Mouse (Mus musculus): Measurements from ENCODE around the gene Tex46.

Gene Tex46

DNA sequence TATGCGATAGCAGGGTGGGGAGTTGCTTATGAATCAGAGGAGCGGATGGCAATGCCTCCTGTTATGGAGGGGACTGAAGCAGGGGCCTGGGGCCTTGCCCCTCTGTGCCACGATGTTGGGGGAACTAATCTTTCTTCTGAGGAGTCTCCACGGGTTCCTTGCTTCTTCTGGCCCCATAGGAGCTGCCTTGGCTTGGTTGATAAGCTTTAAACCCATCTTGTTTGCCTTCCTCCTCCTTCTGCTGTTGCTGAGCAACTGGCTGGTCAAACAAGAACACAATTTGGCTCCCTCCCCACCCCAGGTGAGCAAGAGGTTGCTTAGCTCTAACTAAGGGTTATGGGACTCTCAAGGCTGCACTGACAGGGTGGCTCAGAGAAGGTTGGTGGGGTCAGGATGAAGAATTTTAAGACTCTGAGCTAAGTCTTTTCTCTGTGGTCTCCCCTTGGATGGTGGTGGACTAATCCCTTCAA lies at the start of gene Tex46:
Tex46 (plus strand) TSS at position 51 of the 470 bp plus-strand sequence.
- no peak for DNase-seq

DNA sequence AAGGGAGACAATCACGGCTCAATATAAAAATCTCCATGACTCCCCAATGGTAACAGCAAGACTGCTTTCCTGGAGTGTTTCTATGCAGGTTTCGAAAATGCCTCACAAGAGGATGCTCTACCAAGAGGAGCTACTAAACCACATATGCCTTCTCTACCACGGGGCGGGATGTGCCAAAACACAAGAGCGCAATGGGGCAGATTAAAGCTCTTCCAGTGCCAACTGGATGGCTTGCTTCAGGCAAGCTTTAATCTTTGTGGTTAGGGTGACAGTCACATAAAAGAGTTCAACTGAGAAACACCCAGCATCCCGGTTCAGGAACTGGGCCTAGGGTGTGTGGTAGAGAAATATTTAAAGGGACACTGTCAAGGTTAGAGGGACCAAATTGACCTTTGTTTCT lies 47.5 kb upstream of the Tex46 start:
- peak; percentile 38 to 57 for DNase-seq

DNA sequence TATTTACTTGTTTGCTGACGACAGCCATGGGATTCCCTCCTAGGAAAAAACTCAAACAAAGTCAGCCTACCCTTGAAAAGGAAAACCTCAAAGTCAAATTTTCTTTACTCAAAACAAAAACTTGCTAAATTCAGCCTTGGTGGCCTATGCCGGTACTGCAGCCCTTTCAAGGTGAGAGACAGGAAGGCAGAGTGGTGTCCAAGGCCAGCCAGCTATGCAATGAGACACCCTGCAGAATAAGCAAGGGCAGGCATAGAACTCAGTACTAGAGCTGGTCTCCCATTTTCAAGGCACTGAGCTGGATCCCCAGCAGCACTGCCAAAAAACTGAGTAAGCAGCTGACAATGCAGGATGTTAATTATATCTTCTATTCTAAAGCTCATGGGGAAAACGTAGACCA lies 41.6 kb upstream of the Tex46 start:
- no peak for DNase-seq

DNA sequence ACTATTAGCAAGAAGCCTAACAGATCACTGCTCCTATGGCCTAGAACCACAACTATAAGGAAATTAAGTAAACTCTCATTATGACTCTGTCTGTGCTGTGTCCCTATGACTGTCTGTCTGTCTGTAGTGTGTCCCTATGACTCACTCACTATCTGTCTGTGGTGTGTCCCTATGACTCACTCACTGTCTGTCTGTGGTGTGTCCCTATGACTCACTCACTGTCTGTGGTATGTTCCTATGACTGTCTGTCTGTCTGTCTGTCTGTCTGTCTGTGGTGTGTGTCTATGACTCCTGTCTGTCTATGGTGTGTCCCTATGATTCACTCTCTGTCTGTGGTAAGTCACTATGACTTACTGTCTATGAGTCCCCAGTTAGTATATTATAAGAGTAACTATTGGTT lies 40.2 kb upstream of the Tex46 start:
- DNase-seq: no peak

DNA sequence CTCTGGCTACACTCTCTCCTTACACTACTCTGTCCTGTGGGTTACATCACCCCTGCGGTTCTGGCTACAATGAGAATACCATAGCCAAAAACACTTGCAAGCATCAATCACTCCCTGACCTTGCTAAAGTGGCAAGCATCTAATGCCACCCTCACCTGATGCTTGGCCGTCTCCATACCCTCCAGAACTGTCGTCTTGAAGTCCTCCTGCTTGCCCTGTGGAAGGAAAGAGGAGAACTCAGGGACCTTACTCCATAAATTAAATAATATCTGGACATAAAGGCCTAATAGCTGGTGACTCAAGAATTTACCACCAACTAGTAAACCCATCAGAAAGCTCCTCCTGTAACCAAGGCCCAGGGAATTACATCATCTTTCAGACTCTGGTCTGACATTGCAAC lies 28.4 kb upstream of the Tex46 start:
- DNase-seq: no peak

DNA sequence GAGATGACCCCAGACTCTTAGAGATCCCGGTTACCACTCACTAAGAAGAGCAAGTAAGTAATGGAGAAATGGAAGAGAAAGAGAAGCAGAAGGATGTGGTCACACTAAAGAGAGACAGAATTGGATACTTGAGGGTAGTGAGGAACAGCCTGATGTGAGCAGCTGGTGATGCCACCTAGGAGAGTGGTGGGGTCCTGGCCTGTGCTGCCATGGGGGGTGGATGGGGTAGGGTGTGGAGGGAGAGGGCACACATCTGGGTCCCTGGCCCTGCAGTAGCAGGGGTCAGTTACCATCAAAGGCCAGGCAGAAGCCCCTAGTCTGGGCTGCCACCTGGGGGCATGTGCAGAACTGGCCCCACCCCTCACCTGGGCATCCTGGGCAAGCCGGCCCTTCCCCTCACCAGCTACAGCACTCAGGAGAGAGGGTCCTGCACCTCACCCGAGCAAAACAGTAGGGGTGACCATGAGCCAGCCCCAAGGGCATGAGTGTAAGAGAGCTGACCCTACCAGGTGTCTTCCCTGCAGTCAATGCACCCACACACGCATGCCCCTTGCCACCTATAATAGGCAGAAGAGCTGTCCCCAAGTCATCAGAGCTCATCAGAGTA lies 22.9 kb upstream of the Tex46 start:
- DNase-seq: no peak

DNA sequence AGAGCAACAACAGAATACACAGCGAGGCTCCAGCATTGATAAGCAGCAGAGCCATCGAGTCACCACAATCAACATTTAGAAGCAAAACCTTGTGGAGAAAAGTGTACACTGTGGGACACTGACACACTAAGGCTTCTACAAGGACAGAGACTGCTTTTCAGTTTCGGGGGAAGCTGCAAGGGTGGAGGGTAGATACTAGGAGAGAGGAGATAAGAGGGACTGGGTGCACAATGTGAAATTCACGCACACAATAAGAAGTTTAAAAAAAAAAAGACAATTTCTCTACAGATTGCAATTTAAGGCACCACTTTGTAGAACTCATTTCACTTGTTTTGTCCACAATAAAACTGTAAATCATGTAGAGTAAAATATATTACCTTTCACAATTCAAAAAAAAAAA lies 22.2 kb upstream of the Tex46 start:
- no peak for DNase-seq

DNA sequence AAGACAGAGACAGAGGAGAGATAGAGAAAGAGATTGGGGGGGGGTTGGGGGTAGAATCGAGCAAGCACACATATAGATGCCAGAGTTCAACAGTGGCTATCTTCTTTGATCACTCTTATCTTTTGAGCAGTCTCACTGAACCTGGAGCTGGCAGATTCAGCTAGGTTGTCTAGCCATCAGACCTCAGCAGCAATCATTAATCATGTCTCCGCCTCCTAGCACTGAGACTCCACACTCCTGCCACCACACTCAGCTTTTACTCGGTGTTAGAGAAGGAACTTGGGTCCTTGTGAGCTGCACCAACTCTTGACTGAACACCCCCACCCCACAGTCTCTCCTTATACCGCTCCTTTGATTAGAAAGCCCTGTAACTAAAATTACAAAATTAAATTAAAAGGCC lies 18.1 kb upstream of the Tex46 start:
- no peak for DNase-seq

DNA sequence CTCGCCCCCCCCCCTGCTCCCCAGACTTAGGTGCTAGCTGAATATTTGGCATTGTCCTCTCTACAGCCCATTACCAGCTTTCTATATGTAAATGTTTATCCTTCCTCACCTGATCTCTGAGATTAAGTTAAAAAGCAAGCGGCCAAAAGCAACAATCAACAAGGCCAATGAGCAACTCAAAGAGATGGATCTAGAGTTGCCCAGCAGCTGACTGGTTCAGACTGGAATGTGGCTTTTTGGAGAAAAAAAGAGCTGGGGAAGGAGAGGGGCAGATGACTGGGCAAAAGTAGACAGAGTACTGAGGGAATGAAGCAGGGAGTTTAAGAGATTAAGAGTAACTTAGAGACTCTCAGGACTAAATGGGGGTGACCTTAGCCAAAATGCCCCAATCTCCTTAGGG lies 16.2 kb upstream of the Tex46 start:
- DNase-seq: no peak

DNA sequence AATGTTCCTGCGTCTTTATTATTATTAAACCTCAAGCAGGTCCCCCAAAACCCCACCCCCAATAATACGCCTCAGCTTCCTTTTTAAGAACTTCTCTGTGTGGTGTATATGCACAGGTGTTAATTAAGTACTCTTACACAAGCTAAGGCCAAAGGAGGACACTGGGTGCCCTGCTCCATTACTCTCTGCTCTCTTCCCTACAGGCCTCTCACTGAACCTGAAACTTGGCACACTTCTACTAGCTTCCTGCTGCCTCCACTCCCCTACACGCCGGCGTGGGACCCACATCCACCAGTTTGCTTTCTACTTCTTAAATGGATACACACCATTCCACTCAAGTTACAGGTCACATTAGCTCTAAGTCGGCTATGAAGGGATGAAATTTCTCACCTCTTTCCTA lies 15.0 kb upstream of the Tex46 start:
- no peak for DNase-seq

DNA sequence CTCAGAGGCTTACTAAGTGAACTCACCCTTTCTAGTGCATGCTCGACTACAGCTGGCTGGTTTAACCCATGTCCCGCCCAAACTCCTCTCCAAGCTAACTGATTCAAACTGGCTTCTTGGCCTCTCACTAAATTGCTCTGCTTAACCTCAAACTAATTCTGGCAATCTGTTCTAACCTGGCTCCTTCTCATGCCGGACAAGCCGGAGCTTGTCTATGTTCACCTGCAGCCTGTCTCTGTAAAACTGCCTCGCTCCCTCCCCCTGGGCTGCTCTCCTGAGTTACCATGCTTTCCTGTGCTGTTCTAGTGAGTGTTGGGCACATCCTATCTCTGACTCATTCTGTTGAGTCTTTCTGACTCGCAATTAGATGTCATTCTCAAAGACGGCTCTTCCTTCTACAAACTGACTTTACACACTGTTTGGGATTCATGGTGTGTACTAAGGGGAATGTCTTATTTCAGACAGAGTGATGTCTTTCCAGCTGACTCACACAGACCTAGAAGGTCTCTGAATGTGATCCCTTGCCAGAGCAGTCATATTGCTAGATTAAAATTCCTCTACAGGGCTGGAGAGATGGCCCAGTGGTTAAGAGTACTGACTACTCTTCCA lies 11.9 kb upstream of the Tex46 start:
- no peak for DNase-seq

DNA sequence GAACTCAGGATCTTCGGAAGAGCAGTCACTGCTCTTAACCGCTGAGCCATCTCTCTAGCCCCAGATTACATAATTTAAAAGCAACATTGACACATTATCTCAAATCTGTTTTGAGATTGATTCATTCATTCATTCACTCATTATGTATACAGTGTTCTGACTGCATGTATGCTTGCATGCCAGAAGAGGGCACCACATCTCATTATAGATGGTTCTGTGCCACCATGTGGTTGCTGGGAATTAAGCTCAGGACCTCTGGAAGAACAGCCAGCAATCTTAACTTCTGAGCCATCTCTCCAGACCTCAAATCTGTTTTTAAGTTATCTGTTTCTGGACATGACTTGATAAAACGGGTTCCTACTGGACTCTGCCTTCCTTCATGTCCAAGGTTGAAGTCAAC lies 10.4 kb upstream of the Tex46 start:
- DNase-seq: no peak

DNA sequence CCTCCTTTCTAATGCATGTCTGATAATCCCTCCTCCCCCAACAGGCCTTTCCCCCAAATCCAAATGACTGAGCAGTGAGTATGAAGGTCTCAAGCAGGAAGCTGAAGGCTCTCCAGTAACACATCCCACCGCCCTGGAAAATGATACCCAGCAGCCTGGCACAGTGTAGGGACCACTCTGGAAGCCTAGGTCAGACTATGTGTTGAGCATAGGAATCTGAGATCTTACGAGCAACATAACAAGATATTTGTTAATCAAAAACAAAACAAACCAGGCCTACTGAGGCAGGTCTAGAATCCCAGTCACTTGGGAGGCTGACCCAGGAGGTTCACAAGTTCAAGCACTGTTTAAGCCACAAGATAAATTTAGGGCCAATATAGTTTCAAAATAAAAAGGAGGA lies 9.7 kb upstream of the Tex46 start:
- no peak for DNase-seq

DNA sequence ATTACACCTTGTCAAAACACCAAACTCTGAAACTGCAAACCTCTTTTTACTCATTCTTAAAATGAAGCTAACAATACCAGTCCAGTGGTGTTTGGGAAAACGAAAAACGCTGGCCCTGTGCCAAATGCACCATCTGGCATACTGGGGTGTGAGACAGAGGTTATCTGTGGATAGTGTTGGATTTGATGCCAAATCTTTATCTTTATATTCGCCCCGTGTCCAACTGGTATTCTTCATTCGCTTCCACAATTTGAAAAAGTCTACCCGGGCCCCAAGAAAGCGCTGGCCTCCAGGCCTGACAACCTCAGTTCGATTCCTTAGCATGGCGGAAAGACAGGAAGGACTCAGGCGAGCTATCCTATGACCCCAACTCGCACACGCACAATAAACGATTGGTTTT lies 8.8 kb upstream of the Tex46 start:
- DNase-seq: peak; percentile 60 to 68

DNA sequence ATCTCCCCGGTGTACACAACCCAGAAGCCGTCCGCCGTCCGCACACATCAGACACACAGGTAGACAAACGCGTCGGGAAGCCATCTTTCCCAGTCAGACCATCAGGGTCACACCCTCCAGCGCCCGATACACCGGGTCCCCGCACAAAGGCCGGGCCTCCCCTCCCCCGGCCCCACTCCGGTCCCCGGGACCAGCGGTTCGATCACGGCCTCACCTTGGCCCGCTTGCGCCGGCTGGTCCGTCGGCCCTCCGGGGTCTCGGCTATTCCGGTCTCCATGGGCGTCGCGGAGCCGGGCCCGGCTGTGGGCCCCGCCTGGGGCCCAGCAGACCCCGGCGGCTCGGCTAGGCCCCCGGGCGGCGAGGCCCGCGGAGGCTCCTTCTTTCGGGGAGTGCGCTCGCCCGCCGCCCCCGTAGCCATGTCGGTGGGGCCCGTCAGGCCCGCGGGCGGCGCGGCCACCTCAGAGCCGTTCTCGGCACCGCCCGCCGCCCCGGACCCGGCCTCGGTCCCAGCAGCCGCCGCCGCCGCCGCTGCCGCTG lies 8.2 kb upstream of the Tex46 start:
- peak; percentile 39 to 45 for DNase-seq

DNA sequence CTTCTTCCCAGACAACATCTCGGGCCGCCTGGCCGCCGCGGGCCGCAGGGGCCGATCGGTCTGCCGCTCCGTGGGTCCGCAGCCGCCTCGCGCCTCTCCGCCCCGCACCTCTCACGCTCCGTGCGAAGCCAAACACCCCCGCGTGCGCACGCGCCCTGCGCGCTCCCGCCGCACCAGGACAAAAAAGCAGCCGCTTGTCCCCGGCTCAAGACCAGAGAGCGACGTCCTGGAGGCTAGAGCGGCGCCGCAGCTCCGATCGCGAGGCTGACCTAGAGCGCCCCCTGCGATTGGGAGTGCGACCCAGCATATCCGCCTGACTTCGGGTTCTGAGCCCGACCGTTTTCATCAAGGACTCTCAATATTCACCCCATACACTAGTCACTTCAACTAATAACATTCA lies 7.7 kb upstream of the Tex46 start, which contains the start of gene Kdm1a:
Kdm1a (minus strand) TSS at position 156 of the 400 bp plus-strand sequence.
- peak; percentile 97 for DNase-seq

DNA sequence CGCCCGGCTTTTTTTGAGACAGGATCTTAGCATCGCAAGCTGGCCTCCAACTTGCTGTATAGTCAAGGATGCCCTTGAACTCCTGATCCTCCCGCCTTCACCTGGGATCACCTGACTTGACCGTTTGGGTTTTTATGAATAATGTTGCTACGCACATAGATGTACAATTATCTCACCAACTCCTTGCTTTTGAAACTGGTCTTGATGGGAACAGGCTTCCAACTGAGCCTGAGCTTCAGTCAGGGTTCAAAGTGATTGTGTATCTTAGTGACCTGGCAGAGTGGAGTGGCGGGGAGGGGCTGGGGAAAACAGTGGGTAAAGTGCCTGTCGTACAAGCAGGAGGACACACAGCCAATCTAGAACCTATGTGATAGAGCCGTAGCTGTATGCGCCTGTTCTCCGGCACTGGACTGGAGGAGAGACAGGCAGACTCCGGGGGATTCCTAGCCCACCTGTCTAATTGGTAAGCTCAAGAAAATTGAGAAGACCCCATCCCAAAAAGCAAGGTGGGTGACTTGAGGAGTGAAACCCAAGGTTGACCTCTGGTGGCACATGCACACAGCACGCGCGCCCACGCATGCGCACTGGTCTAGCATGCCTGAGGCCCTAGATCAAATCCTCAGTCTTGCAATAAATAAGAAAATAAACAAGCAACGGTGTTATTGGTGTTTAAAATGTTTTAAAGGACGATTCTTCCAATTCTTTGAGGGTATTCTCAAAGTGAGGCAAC lies 4.3 kb upstream of the Tex46 start:
- DNase-seq: no peak

DNA sequence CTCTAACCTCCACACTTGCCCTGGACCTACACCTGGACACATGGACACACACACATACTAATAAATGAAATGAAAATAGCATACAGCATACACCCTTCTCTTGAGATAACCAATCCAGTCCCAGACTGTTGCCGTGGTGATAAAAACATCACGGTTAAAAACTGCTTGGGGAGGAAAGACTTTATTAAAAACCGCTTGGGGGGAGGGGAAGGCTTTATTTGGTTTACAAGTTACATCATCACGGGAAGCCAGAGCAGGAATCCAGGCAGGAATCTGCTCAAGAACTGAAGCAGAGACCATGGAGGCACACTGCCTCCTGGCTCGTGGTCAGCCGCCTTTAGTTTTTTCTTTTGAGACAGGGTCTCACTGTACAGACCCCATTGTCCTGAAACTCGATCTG lies 3.4 kb downstream of the Tex46 start:
- no peak for DNase-seq

DNA sequence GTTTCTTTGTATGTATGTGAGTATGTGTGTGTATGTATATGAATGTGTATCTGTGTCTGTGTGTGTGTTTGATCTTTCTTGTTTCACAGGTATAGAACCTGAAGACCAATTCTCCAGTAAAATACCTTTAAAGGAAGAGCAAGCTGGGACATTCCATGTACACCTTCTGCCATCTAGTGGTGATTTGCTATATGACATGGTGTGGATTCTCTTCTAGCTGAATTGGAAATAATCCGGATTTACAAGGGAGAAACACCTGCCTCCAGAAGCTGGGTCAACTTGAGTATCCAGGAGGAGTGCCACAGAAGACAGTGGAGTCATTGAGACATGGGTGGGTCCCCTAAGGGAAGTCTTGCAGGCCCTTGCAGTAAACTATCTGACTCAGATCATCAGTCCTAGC lies 11.1 kb downstream of the Tex46 start:
- DNase-seq: peak in 1 of 2 experiments; percentile 67

DNA sequence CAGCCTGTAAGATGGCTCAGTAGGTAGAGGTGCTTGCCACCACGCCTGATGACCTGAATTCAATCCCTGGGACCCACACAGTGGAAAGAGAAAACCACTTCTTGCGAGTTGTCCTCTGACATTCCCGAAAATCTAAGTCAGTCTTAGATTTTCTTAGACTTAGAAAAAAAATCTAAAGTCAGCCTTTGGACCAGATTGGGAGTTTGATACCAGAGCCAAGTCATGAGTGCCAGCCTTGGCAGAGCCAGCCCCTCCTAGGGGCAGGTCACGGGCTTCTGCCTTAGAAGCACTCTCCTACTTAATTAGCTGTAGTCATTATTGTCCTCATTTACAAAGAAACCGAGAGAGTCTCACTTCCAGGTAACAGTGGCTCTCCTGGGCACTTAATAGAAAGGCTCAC lies 11.7 kb downstream of the Tex46 start:
- no peak for DNase-seq

DNA sequence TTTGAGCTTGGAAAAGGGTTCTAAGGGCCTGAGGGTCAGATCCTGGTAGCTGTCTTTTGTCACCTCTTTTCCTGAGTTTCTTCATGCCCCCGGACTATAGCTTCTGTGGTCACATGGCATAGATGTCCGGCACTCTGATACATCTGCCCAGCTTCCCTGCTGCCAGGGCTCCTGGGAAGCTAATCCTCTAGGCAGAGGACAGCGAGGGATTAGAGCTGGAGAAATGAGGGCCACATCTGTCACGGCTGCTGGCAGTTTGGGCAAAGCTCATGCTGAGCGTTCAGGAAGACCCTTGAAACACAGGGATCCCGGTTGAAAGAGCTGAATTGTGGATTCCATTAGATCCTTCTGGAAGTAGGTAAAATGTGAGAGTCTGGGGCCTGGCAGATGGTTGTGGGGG lies 12.2 kb downstream of the Tex46 start, which contains the start of gene Lactbl1:
Lactbl1 (plus strand) TSS at position 234 of the 400 bp plus-strand sequence.
- DNase-seq: no peak

DNA sequence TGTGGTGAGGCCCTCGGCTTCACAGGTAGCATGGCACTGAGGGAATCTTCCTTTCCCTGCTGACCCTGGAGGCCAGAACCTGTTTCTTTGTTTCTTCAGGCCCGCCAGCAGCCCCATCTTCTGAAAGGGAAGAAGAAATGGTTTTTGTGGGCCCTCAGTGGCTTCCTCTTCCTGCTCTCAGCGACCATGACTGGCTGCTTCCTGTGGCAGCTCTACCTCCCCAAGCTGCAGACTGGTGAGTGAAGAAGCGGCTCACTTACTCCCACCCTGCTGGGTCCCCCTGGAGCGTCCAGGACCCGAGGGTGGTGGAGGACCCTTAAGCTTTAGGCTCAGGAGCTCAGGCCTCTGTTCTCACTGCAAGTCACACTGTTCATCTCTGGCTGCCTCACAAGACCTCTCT lies 16.4 kb downstream of the Tex46 start:
- DNase-seq: no peak

DNA sequence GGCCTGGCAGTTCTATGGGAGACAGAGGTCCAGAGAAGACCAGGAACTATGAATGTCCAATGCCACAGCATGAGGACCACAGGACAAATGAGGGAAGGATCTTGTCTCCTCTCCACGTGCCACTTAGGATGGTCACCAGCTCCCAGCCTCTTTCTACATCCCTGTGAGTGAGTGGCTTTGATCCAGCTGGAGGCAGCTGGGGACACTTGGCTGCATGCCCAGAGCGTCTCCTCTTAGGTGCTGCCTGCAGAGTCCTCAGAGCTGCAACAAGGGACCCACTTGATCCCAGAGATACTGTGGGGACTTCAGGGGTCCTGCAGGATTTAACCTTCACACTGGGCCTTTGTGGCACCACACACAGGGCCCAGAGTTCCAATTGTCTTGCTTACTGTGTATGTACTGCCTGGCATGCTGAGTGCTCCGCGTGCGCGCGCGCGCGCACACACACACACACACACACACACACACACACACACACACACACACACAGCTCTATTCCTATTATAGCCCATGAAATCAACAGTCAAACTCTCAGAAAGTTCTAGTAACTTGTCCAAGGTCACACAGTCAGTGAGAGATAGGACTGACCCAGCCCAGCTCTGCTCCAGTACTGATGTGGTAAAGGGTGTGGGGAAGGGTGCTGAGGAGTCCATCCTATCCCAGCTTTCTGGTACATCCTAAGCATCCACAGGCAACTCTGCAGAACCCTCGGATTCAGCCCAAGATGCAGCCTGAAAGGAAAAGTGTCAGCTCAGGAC lies 21.2 kb downstream of the Tex46 start:
- DNase-seq: peak; percentile 24 to 36
